Mouse (Mus musculus): Measurements from ENCODE around the gene Corin. TPM values are rescaled to one million over a fixed set of nuclear protein-coding genes. Genes with fewer than 3 reads are reported as not detected.

Gene Corin
- polyA plus RNA-seq, 1 experiment from 2014 or later, result 0.32 TPM

DNA sequence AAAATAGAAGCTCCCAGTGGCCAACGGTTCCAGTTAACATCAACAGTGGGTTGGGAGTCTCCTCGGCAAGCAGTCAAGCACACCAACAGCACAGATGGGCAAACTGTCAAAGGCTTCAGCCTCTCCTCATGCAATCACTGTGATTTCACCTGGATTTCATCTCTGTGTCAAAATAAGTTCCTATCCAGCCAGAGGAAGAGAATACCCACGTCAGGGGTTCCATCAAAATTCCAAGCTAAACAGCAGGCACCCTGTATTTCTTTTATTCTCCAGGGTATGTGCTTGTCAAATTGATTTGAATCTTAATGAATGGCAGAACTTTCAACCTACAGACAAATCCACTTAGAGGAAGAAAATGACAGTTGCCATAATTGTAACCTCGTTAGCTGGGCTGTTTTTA, 51.5 kb downstream of the Corin start:
- WGBS, result 77% methylated on average over 4 of the region's 4 CpGs
- H3K9me3 ChIP-seq (ENCODE audit: control insufficient read depth, low read length), result no peaks in the 10 kb centered on the region
- ATAC-seq, result no peak
- no peak overlapping the region for H3K4me2 ChIP-seq (ENCODE audit: low read depth, low read length)
- no peaks in the 10 kb centered on the region for H3K4me1 ChIP-seq (ENCODE audit: control insufficient read depth, insufficient read depth, low read length)
- no peak overlapping the region for H3K9ac ChIP-seq (ENCODE audit: low read depth, low read length)
- H3K27ac ChIP-seq (ENCODE audit: low read length), result no peak overlapping the region
- no peaks in the 10 kb centered on the region for H3K27me3 ChIP-seq (replicated peaks; ENCODE audit: control insufficient read depth, insufficient read depth, low read length)
- H3K4me3 ChIP-seq (ENCODE audit: low read length), result no peak overlapping the region
- H3K36me3 ChIP-seq (ENCODE audit: control insufficient read depth, insufficient read depth, low read length), result no peaks in the 10 kb centered on the region

DNA sequence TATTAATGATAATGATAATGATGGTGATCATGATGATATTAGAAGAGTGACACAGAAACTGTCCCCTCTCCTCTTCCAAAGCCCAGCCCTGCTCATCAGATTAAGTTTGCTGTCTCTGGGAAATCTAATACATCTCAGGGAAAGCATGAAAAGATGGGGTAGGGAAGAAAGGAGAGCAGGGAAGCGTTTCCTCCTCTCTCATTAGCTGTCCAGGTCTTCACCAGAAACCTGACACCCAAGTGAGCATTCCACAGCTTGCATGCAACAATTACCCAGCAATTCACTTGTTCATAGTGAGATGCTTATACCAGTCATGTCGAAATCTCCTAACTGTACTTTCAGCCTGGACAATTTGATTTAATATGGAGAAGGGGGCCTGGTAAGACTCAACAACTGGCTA, 55.4 kb downstream of the Corin start:
- Histone ChIP-seq H3K4me3 (ENCODE audit: low read length) (no peak overlapping the region), H3K36me3 (ENCODE audit: control insufficient read depth, insufficient read depth, low read length) (no peaks in the 10 kb centered on the region), H3K27ac (ENCODE audit: low read length) (no peak overlapping the region), H3K4me1 (ENCODE audit: control insufficient read depth, insufficient read depth, low read length) (no peaks in the 10 kb centered on the region), H3K27me3 (replicated peaks; ENCODE audit: control insufficient read depth, insufficient read depth, low read length) (no peaks in the 10 kb centered on the region), H3K4me2 (ENCODE audit: low read depth, low read length) (no peak overlapping the region), H3K9ac (ENCODE audit: low read depth, low read length) (no peak overlapping the region), H3K9me3 (ENCODE audit: control insufficient read depth, low read length) (no peaks in the 10 kb centered on the region)
- 47% methylated on average over 2 of the region's 2 CpGs for WGBS
- ATAC-seq, result no peak

- WGBS, result 91% methylated on average over 11 of the region's 11 CpGs
- no peak overlapping the region for H3K4me2 ChIP-seq (ENCODE audit: low read depth, low read length)
- H3K9ac ChIP-seq (ENCODE audit: low read depth, low read length), result no peak overlapping the region
- H3K4me1 ChIP-seq (ENCODE audit: control insufficient read depth, insufficient read depth, low read length), result no peaks in the 10 kb centered on the region
- no peak overlapping the region for H3K27ac ChIP-seq (ENCODE audit: low read length)
- no peak for ATAC-seq
- no peaks in the 10 kb centered on the region for H3K36me3 ChIP-seq (ENCODE audit: control insufficient read depth, insufficient read depth, low read length)
- no peaks in the 10 kb centered on the region for H3K27me3 ChIP-seq (replicated peaks; ENCODE audit: control insufficient read depth, insufficient read depth, low read length)
- no peaks in the 10 kb centered on the region for H3K9me3 ChIP-seq (ENCODE audit: control insufficient read depth, low read length)
- no peak overlapping the region for H3K4me3 ChIP-seq (ENCODE audit: low read length)
Observed at GRCm38 (mm10) chr5:72446104-72446503, 58.2 kb downstream of the Corin start.

- WGBS, result 70% methylated on average over 11 of the region's 11 CpGs
- no peaks in the 10 kb centered on the region for H3K27me3 ChIP-seq (replicated peaks; ENCODE audit: control insufficient read depth, insufficient read depth, low read length)
- H3K4me3 ChIP-seq (ENCODE audit: low read length), result no peak overlapping the region
- H3K27ac ChIP-seq (ENCODE audit: low read length), result no peak overlapping the region
- H3K4me1 ChIP-seq (ENCODE audit: control insufficient read depth, insufficient read depth, low read length), result no peaks in the 10 kb centered on the region
- H3K36me3 ChIP-seq (ENCODE audit: control insufficient read depth, insufficient read depth, low read length), result no peaks in the 10 kb centered on the region
- ATAC-seq, result no peak
- H3K4me2 ChIP-seq (ENCODE audit: low read depth, low read length), result no peak overlapping the region
- no peak overlapping the region for H3K9ac ChIP-seq (ENCODE audit: low read depth, low read length)
- H3K9me3 ChIP-seq (ENCODE audit: control insufficient read depth, low read length), result no peaks in the 10 kb centered on the region
Observed at GRCm38 (mm10) chr5:72443946-72444345, 60.3 kb downstream of the Corin start.

DNA sequence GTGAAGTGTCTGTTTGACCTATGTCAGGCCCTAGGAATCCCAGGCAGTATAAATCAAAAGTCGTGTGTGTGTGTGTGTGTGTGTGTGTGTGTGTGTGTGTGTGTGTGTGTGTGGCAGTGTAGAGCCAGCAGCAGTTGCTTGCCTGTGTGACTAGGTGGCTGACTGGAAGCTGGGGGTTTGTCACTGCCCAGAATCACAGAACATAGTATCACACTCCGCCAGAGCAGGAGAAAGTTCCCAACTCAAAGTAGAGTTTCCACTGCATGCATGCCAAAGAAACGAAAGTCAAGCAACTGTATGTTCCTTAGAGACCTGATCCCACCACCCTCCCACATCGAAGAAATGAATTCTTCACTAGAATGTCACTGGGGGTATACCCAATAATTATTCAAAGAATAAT, 61.3 kb downstream of the Corin start:
- no peak overlapping the region for H3K4me2 ChIP-seq (ENCODE audit: low read depth, low read length)
- no peak for ATAC-seq
- no peaks in the 10 kb centered on the region for H3K36me3 ChIP-seq (ENCODE audit: control insufficient read depth, insufficient read depth, low read length)
- H3K9ac ChIP-seq (ENCODE audit: low read depth, low read length), result no peak overlapping the region
- H3K27ac ChIP-seq (ENCODE audit: low read length), result no peak overlapping the region
- H3K9me3 ChIP-seq (ENCODE audit: control insufficient read depth, low read length), result no peaks in the 10 kb centered on the region
- H3K27me3 ChIP-seq (replicated peaks; ENCODE audit: control insufficient read depth, insufficient read depth, low read length), result no peaks in the 10 kb centered on the region
- H3K4me3 ChIP-seq (ENCODE audit: low read length), result no peak overlapping the region
- 65% methylated on average over 4 of the region's 4 CpGs for WGBS
- H3K4me1 ChIP-seq (ENCODE audit: control insufficient read depth, insufficient read depth, low read length), result no peaks in the 10 kb centered on the region

DNA sequence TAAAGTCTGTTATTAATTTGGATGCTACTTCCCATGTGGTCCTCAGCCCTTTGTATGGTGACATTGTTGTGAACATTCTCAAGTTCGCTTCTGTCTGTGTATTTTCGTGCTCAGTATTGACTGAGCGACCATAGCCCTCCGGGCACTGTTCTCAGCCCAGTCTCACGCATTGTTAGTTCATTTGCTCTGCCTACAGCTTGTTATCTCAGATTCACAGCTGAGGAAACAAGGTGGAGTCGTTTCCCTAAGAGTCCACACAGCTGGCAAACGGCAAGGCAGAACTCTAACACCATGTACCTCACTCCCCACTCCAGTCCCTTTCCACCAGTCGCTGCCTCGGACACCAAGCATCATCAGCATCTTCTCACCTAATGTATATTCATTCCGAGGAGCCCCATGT, 63.1 kb downstream of the Corin start:
- Histone ChIP-seq H3K9ac (ENCODE audit: low read depth, low read length) (no peak overlapping the region), H3K4me1 (ENCODE audit: control insufficient read depth, insufficient read depth, low read length) (no peaks in the 10 kb centered on the region), H3K27me3 (replicated peaks; ENCODE audit: control insufficient read depth, insufficient read depth, low read length) (no peaks in the 10 kb centered on the region), H3K9me3 (ENCODE audit: control insufficient read depth, low read length) (no peaks in the 10 kb centered on the region), H3K36me3 (ENCODE audit: control insufficient read depth, insufficient read depth, low read length) (no peaks in the 10 kb centered on the region), H3K4me2 (ENCODE audit: low read depth, low read length) (no peak overlapping the region), H3K4me3 (ENCODE audit: low read length) (no peak overlapping the region), H3K27ac (ENCODE audit: low read length) (no peak overlapping the region)
- no peak for ATAC-seq
- 58% methylated on average over 10 of the region's 10 CpGs for WGBS

DNA sequence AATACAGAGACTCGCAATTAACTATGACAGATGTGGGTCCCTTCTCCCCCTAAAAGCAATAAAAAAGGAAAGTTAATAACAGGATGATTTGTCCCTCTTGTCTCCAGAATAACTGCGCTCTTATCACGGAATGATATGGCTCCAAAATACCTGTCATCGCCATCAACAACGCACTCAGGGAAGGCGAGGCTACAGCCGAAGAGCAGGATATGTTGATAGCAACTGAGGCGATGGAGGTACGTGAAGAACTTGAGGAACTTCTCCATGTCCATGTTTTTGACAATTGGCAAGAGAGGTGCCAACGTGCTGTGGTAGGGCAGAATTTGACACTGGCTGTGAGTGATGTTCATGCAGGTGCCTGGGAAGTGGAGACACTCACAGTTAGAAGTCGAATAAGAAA, 69.2 kb downstream of the Corin start:
- Histone ChIP-seq H3K4me2 (ENCODE audit: low read depth, low read length) (no peak overlapping the region), H3K9me3 (ENCODE audit: control insufficient read depth, low read length) (no peaks in the 10 kb centered on the region), H3K27me3 (replicated peaks; ENCODE audit: control insufficient read depth, insufficient read depth, low read length) (no peaks in the 10 kb centered on the region), H3K4me3 (ENCODE audit: low read length) (no peak overlapping the region), H3K27ac (ENCODE audit: low read length) (no peak overlapping the region), H3K36me3 (ENCODE audit: control insufficient read depth, insufficient read depth, low read length) (no peaks in the 10 kb centered on the region), H3K9ac (ENCODE audit: low read depth, low read length) (no peak overlapping the region), H3K4me1 (ENCODE audit: control insufficient read depth, insufficient read depth, low read length) (no peaks in the 10 kb centered on the region)
- WGBS, result 90% methylated on average over 11 of the region's 11 CpGs
- ATAC-seq, result no peak

GRCm38 (mm10) chr5:72431856-72432255, 72.4 kb downstream of the Corin start:
- Histone ChIP-seq H3K4me3 (ENCODE audit: low read length) (no peak overlapping the region), H3K9ac (ENCODE audit: low read depth, low read length) (no peak overlapping the region), H3K4me2 (ENCODE audit: low read depth, low read length) (no peak overlapping the region), H3K4me1 (ENCODE audit: control insufficient read depth, insufficient read depth, low read length) (no peaks in the 10 kb centered on the region), H3K36me3 (ENCODE audit: control insufficient read depth, insufficient read depth, low read length) (no peaks in the 10 kb centered on the region), H3K9me3 (ENCODE audit: control insufficient read depth, low read length) (no peaks in the 10 kb centered on the region), H3K27me3 (replicated peaks; ENCODE audit: control insufficient read depth, insufficient read depth, low read length) (no peaks in the 10 kb centered on the region), H3K27ac (ENCODE audit: low read length) (no peak overlapping the region)
- ATAC-seq, result no peak
- 73% methylated on average over 3 of the region's 3 CpGs for WGBS

GRCm38 (mm10) chr5:72427556-72427955, 76.7 kb downstream of the Corin start:
- no peaks in the 10 kb centered on the region for H3K36me3 ChIP-seq (ENCODE audit: control insufficient read depth, insufficient read depth, low read length)
- no peak overlapping the region for H3K27ac ChIP-seq (ENCODE audit: low read length)
- H3K27me3 ChIP-seq (replicated peaks; ENCODE audit: control insufficient read depth, insufficient read depth, low read length), result no peaks in the 10 kb centered on the region
- no peaks in the 10 kb centered on the region for H3K4me1 ChIP-seq (ENCODE audit: control insufficient read depth, insufficient read depth, low read length)
- H3K4me2 ChIP-seq (ENCODE audit: low read depth, low read length), result no peak overlapping the region
- H3K9ac ChIP-seq (ENCODE audit: low read depth, low read length), result no peak overlapping the region
- no peak overlapping the region for H3K4me3 ChIP-seq (ENCODE audit: low read length)
- no peaks in the 10 kb centered on the region for H3K9me3 ChIP-seq (ENCODE audit: control insufficient read depth, low read length)
- 86% methylated on average over 4 of the region's 4 CpGs for WGBS
- ATAC-seq, result no peak

DNA sequence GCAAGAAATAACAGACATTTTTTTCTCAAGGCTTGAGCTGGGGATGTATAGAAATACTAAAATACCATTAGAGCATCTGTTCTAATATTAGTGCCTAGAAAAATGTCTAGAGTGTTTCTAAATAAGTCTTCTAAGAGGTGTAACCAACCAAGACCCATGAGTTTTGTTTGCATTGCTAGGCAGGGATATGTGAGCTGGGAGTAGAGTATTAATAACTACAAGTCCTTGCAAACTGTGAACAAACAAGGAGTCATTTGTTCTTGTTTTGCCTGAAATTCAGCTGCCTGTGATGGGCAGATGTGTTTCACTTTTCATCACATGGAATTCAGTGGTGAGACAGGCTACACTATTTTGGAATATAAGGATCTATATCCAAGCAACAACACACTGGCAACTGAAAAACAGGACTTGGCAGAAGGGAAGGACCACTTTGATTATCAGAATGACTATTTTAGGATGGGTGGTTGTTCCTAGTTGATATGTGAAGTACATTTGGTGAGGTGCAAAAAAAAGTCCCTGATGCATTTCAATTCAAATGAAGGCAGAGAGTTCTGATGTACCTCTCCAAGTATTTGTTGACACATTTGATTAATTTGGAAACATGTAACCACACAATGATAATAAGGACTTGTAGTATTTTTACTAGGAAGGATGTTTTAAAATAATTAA, 78.8 kb downstream of the Corin start:
- no peaks in the 10 kb centered on the region for H3K4me1 ChIP-seq (ENCODE audit: control insufficient read depth, insufficient read depth, low read length)
- no peaks in the 10 kb centered on the region for H3K36me3 ChIP-seq (ENCODE audit: control insufficient read depth, insufficient read depth, low read length)
- no peaks in the 10 kb centered on the region for H3K27me3 ChIP-seq (replicated peaks; ENCODE audit: control insufficient read depth, insufficient read depth, low read length)
- H3K27ac ChIP-seq (ENCODE audit: low read length), result no peak overlapping the region
- no peak overlapping the region for H3K4me2 ChIP-seq (ENCODE audit: low read depth, low read length)
- H3K9ac ChIP-seq (ENCODE audit: low read depth, low read length), result no peak overlapping the region
- H3K9me3 ChIP-seq (ENCODE audit: control insufficient read depth, low read length), result no peaks in the 10 kb centered on the region
- no peak overlapping the region for H3K4me3 ChIP-seq (ENCODE audit: low read length)
- no peak for ATAC-seq
